Mouse (Mus musculus) adrenal gland (tissue): Measurements from ENCODE around the gene Abca14.

Experiments
- intact Hi-C: fragments of 180-260 bp; cut with DNase I; formaldehyde crosslinking; loops from one replicate; pipeline ENCODE4 v1.15.1; 2025

The Abca14 gene

GRCm38 (mm10) chr7:120201231-120201744, 2.5 kb upstream of the Abca14 start:
- intact Hi-C loops = no loop called here

GRCm38 (mm10) chr7:120201771-120202170, 2.0 kb upstream of the Abca14 start, which contains the start of gene Crym:
Crym (minus strand) TSS chr7:120202111.
- intact Hi-C loops = loop anchor here (2.0 kb wide), 1 partner anchor 77 kb away; no protein-coding TSS in a partner anchor

- intact Hi-C loops = no loop called here
These were observed 2.2 kb downstream of the Abca14 start for GRCm38 (mm10) chr7:120205989-120206388.

GRCm38 (mm10) chr7:120228541-120228940, 24.8 kb downstream of the Abca14 start:
- intact Hi-C loops = no loop called here

GRCm38 (mm10) chr7:120241092-120241491, 37.3 kb downstream of the Abca14 start:
- intact Hi-C loops = no loop called here

GRCm38 (mm10) chr7:120271135-120271991, 67.6 kb downstream of the Abca14 start:
- intact Hi-C loops = loop anchor here (5.0 kb wide), 1 partner anchor 674 kb away; no protein-coding TSS in a partner anchor

GRCm38 (mm10) chr7:120272110-120272509, 68.3 kb downstream of the Abca14 start:
- intact Hi-C loops = loop anchor here (5.0 kb wide), 1 partner anchor 675 kb away; no protein-coding TSS in a partner anchor

GRCm38 (mm10) chr7:120285286-120285685, 81.5 kb downstream of the Abca14 start:
- intact Hi-C loops = no loop called here

GRCm38 (mm10) chr7:120316086-120316485, 112.3 kb downstream of the Abca14 start:
- intact Hi-C loops = no loop called here

GRCm38 (mm10) chr7:120322963-120323362, 119.2 kb downstream of the Abca14 start:
- intact Hi-C loops = loop anchor here (10.0 kb wide), 2 partner anchors 198 to 478 kb away; no protein-coding TSS in a partner anchor

- intact Hi-C loops = loop anchor here (5.0 to 10.0 kb wide), 3 partner anchors 201 to 481 kb away; partner anchors contain the start of gene Dnah3
These were observed 122.2 kb downstream of the Abca14 start for GRCm38 (mm10) chr7:120325911-120326310.

- intact Hi-C loops = loop anchor here (5.0 to 10.0 kb wide), 3 partner anchors 203 to 483 kb away; partner anchors contain the start of gene Dnah3
These were observed 123.7 kb downstream of the Abca14 start for GRCm38 (mm10) chr7:120327220-120328073.

- intact Hi-C loops = loop anchor here (5.0 to 10.0 kb wide), 3 partner anchors 203 to 483 kb away; partner anchors contain the start of gene Dnah3
These were observed 124.5 kb downstream of the Abca14 start, which contains the start of gene Abca15 for GRCm38 (mm10) chr7:120328087-120328793. Abca15 (plus strand) TSS chr7:120328670.

- intact Hi-C loops = no loop called here
These were observed 157.4 kb downstream of the Abca14 start for GRCm38 (mm10) chr7:120361159-120361558.
